8 mouse cellular contexts compared by ENCODE assay signal in the genomic region with DNA sequence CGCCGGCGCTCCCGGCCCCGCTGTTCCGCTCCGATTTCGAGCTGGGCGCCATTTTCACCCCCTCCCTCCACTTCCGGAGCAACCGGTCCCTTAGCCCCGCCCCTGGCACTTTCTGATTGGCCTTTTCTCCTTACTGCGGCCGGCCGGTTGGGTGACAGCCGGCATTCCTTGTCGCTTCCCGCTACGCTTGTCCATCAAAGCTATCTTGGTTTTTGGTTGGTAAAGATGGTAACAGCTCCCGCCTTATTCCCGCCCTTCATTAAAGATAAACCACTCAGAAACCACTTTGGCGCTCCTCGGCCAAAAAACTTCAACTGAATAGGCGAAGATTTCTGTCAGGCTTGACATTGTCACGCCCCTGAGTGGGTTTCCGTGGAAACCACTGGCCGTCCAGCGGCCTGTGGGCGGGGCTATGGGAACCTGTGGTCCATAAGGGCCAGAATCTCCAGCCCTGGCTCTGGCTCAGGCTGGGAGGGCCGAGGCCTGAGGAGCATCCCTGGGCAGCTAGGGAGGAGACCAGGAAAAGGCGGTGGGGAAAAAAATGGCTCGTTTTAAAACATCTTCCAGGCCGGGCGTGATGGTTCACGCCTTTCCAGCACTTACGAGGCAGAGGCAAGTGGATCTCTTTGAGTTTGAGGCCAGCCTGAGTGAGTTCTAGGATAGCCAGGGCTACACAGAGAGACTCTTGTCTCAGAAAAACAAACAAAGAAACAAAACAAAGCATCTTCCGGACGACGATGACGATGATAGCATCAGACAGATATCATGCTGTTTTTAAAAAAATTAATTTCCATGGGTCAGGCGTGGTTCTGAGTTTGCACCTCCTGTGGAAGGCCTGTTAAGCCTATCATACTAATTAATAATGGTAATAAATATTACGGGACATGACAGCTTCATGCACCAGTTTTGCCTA. TPM values are rescaled to one million over a fixed set of nuclear protein-coding genes. Genes with fewer than 3 reads are reported as not detected.
DNase-seq lines count a peak whose midpoint lies in the region; ATAC-seq and TF ChIP-seq lines count a peak whose summit lies in the region.

Gene Dcaf15, minus strand, starts transcription at position 72 of the 913 bp plus-strand sequence.

- H3K27ac ChIP-seq in forebrain, embryonic 10.5 days = peak within 1 kb of the TSS; percentile 99
- H3K27ac ChIP-seq in heart, embryonic 15.5 days = peak within 1 kb of the TSS; percentile 90
- H3K27ac ChIP-seq in liver, embryonic 14.5 days = no peak within 1 kb of the TSS
- H3K27ac ChIP-seq in neural tube, embryonic 11.5 days (ENCODE audit: low read depth, low read length) = peak within 1 kb of the TSS; percentile 76
- peak within 1 kb of the TSS; percentile 86 for H3K27ac ChIP-seq in stomach, postnatal 0 days (replicated peaks)

- no peaks in the 10 kb centered on the region for H3K9me3 ChIP-seq in forebrain, embryonic 10.5 days
- H3K9me3 ChIP-seq in heart, embryonic 15.5 days (replicated peaks) = no peaks in the 10 kb centered on the region; the same call in 1 of the 2 replicates
- no peaks in the 10 kb centered on the region for H3K9me3 ChIP-seq in liver, embryonic 14.5 days (ENCODE audit: control insufficient read depth, low read length)
- no peaks in the 10 kb centered on the region for H3K9me3 ChIP-seq in neural tube, embryonic 11.5 days (ENCODE audit: control insufficient read depth, low read length)
- H3K9me3 ChIP-seq in stomach, postnatal 0 days (ENCODE audit: control insufficient read depth, low read length) = no peaks in the 10 kb centered on the region

- H3K36me3 ChIP-seq in forebrain, embryonic 10.5 days (replicated peaks) = peaks cover 32% of the 10 kb centered on the region
- peaks cover 11% of the 10 kb centered on the region; the same call in 1 of the 2 replicates for H3K36me3 ChIP-seq in heart, embryonic 15.5 days
- H3K36me3 ChIP-seq in liver, embryonic 14.5 days (replicated peaks; ENCODE audit: control insufficient read depth, insufficient read depth, low read depth) = no peaks in the 10 kb centered on the region
- peaks cover 5% of the 10 kb centered on the region for H3K36me3 ChIP-seq in neural tube, embryonic 11.5 days (ENCODE audit: control insufficient read depth, insufficient read depth, low read length)
- peaks cover 7% of the 10 kb centered on the region; the same call in 1 of the 2 replicates for H3K36me3 ChIP-seq in stomach, postnatal 0 days (ENCODE audit: control insufficient read depth, insufficient read depth, low read length)

- peak; percentile 95 to 96 for DNase-seq in CD8-positive naive resting alpha-beta T cell, adult 2 months (ENCODE audit: low read depth in 2 of 2, low spot score in 2 of 2)
- DNase-seq in c-Kit-positive CD71-negative TER-119-negative erythroid progenitor cells, embryonic 14.5 days (ENCODE audit: low read depth) = peak; percentile 99
- DNase-seq in forebrain, embryonic 10.5 days (ENCODE audit: extremely low spot score, low spot score) = peak; percentile 98
- peak; percentile 99 to 100 for DNase-seq in kidney, postnatal 25 days
- DNase-seq in liver, embryonic 14.5 days (ENCODE audit: low read depth in 3 of 3, low spot score in 3 of 3) = peak; percentile 99
- peak; percentile 98 for DNase-seq in neural tube, embryonic 11.5 days (ENCODE audit: low spot score)
- peak; percentile 98 for DNase-seq in stomach, postnatal 0 days (ENCODE audit: low spot score)

- 8% methylated on average over 42 of the region's 42 CpGs for WGBS in forebrain, embryonic 10.5 days
- 8% methylated on average over 42 of the region's 42 CpGs for WGBS in heart, embryonic 15.5 days
- 9% methylated on average over 42 of the region's 42 CpGs for WGBS in liver, embryonic 14.5 days (ENCODE audit: insufficient replicate concordance)
- 8% methylated on average over 40 of the region's 42 CpGs for WGBS in neural tube, embryonic 11.5 days
- 9% methylated on average over 39 of the region's 42 CpGs for WGBS in stomach, postnatal 0 days

- ATAC-seq in heart, embryonic 15.5 days (replicated peaks; ENCODE audit: insufficient number of reproducible peaks, insufficient read depth, low FRiP score, low read depth) = peak; percentile 95
- ATAC-seq in liver, embryonic 14.5 days (ENCODE audit: insufficient read depth) = peak; percentile 95
- peak; percentile 96 for ATAC-seq in neural tube, embryonic 11.5 days (ENCODE audit: insufficient read depth, low FRiP score, low TSS enrichment)
- peak; percentile 98 for ATAC-seq in stomach, postnatal 0 days (ENCODE audit: low FRiP score, low TSS enrichment)

- peaks cover 31% of the 10 kb centered on the region for H3K4me1 ChIP-seq in forebrain, embryonic 10.5 days
- peaks cover 24% of the 10 kb centered on the region for H3K4me1 ChIP-seq in heart, embryonic 15.5 days (replicated peaks)
- H3K4me1 ChIP-seq in liver, embryonic 14.5 days (replicated peaks; ENCODE audit: control insufficient read depth in 2 of 2, insufficient read depth in 2 of 2, low read length in 1 of 2) = peaks cover 6 to 14% of the 10 kb centered on the region in 2 experiments
- peaks cover 12% of the 10 kb centered on the region for H3K4me1 ChIP-seq in neural tube, embryonic 11.5 days (ENCODE audit: control insufficient read depth, insufficient read depth, low read length)
- H3K4me1 ChIP-seq in stomach, postnatal 0 days (replicated peaks; ENCODE audit: control insufficient read depth, insufficient read depth) = peaks cover 4% of the 10 kb centered on the region; the same call in 1 of the 2 replicates

- H3K27me3 ChIP-seq in forebrain, embryonic 10.5 days (ENCODE audit: poor library complexity, severe bottlenecking) = no peaks in the 10 kb centered on the region
- no peaks in the 10 kb centered on the region for H3K27me3 ChIP-seq in heart, embryonic 15.5 days
- H3K27me3 ChIP-seq in liver, embryonic 14.5 days (ENCODE audit: control insufficient read depth, insufficient read depth, low read length) = no peaks in the 10 kb centered on the region
- H3K27me3 ChIP-seq in neural tube, embryonic 11.5 days (ENCODE audit: control insufficient read depth, insufficient read depth, low read length) = no peaks in the 10 kb centered on the region
- no peaks in the 10 kb centered on the region for H3K27me3 ChIP-seq in stomach, postnatal 0 days (ENCODE audit: control insufficient read depth, insufficient read depth, low read length)

- peak within 1 kb of the TSS; percentile 83 for H3K4me2 ChIP-seq in heart, embryonic 15.5 days
- H3K4me2 ChIP-seq in liver, embryonic 14.5 days (ENCODE audit: low read depth) = peak within 1 kb of the TSS; percentile 90
- H3K4me2 ChIP-seq in neural tube, embryonic 11.5 days (ENCODE audit: low read depth) = peak within 1 kb of the TSS; percentile 80
- H3K4me2 ChIP-seq in stomach, postnatal 0 days (replicated peaks; ENCODE audit: low read depth) = peak within 1 kb of the TSS; percentile 72

- TF ChIP-seq EP300 in liver, embryonic 14.5 days (IDR thresholded peaks at IDR 0.05; ENCODE audit: low read depth) = no peak
- TF ChIP-seq EP300 in stomach, postnatal 0 days (optimal IDR thresholded peaks at IDR 0.05) = no peak

- 0 out of 2 replicates have a peak, but pooled peaks have one; percentile 6 for TF ChIP-seq CTCF in liver, embryonic 14.5 days (IDR thresholded peaks at IDR 0.05; ENCODE audit: low read depth)
- TF ChIP-seq CTCF in stomach, postnatal 0 days (IDR thresholded peaks at IDR 0.05; ENCODE audit: low read depth) = no peak

- H3K4me3 ChIP-seq in forebrain, embryonic 10.5 days = peak within 1 kb of the TSS; percentile 82
- peak within 1 kb of the TSS; percentile 86 for H3K4me3 ChIP-seq in heart, embryonic 15.5 days
- peak within 1 kb of the TSS; percentile 79 to 94 for H3K4me3 ChIP-seq in liver, embryonic 14.5 days (ENCODE audit: insufficient read depth in 1 of 2, low read depth in 2 of 2, low read length in 2 of 2)
- H3K4me3 ChIP-seq in neural tube, embryonic 11.5 days (ENCODE audit: low read depth, low read length) = peak within 1 kb of the TSS; percentile 64
- H3K4me3 ChIP-seq in stomach, postnatal 0 days (ENCODE audit: low read depth, low read length) = peak within 1 kb of the TSS; percentile 79

- H3K9ac ChIP-seq in heart, embryonic 15.5 days = peak within 1 kb of the TSS; percentile 86
- H3K9ac ChIP-seq in liver, embryonic 14.5 days (replicated peaks) = peak within 1 kb of the TSS; percentile 82
- peak within 1 kb of the TSS; percentile 74 for H3K9ac ChIP-seq in neural tube, embryonic 11.5 days (ENCODE audit: low read length)
- H3K9ac ChIP-seq in stomach, postnatal 0 days (ENCODE audit: low read length) = peak within 1 kb of the TSS; percentile 82

RNA-seq across cellular contexts. Expression of gene Dcaf15, which starts in this region (rescaled TPM):
- 17.0 and 18.5 TPM in 2 replicates for polyA plus RNA-seq in forebrain, embryonic 10.5 days (2016; fragmentation: Nextera tagmentation; extraction: Ambion mirVana)
- 4.6 and 6.8 TPM in 2 replicates for polyA plus RNA-seq in heart, embryonic 15.5 days (2015; fragmentation: Nextera tagmentation; extraction: Ambion mirVana)
- 16.8 and 17.1 TPM in 2 replicates for polyA plus RNA-seq in liver, embryonic 14.5 days (2012; rRNA removed)
- 2.5 and 3.2 TPM in 2 replicates for polyA plus RNA-seq in liver, embryonic 14.5 days (2014; fragmentation: Nextera tagmentation; extraction: Ambion mirVana)
- polyA plus RNA-seq in neural tube, embryonic 11.5 days (2014; fragmentation: Nextera tagmentation; extraction: Ambion mirVana) = 17.0 and 17.1 TPM in 2 replicates
- polyA plus RNA-seq in stomach, postnatal 0 days (2015; fragmentation: Nextera tagmentation; extraction: Ambion mirVana) = 4.1 and 4.4 TPM in 2 replicates
